Mouse (Mus musculus): ENCODE results near the gene Zfp846. TPM values are rescaled to one million over a fixed set of nuclear protein-coding genes. Genes with fewer than 3 reads are reported as not detected.

Zfp846 gene
- polyA plus RNA-seq, 1 experiment = 1.7 TPM

DNA sequence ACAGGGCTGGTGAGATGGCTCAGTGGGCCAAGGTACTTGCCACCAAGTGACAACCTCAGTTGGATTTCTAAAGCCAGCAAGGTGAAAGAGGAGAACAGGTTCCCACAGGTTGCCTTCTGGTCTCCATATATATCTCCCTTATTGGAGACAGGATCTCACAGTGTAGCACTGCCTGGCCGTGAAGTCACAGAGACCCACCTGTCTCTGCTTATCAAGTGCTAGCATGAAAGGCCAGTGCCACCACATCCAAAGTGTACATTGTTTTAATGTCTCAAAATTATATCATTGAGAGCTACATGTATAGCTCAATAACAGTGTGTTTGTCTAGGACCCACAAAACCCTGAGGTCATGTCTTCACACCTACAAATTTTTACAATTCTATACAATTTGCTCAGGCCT lies 25.2 kb downstream of the Zfp846 start:
- Histone ChIP-seq H3ac (ENCODE audit: control insufficient read depth, insufficient read length) (no peak overlapping the region), H3K79me2 (ENCODE audit: control insufficient read depth, insufficient read depth) (no peaks in the 10 kb centered on the region), H3K4me2 (ENCODE audit: low read depth) (peak overlapping the region; percentile 82), H3K27me3 (ENCODE audit: control insufficient read depth, insufficient read depth, insufficient read length) (no peaks in the 10 kb centered on the region), H3K36me3 (ENCODE audit: control insufficient read depth, insufficient read depth) (no peaks in the 10 kb centered on the region), H3K4me3 (peak overlapping the region; percentile 86)
- TF ChIP-seq USF1 (IDR thresholded peaks at IDR 0.05; ENCODE audit: low read depth) (no peak), MYOD1 (IDR thresholded peaks at IDR 0.05; ENCODE audit: control insufficient read depth in 1 of 3, insufficient read length in 2 of 3, low read depth in 2 of 3) (peak in 2 of 3 experiments; percentile 57 to 63)

DNA sequence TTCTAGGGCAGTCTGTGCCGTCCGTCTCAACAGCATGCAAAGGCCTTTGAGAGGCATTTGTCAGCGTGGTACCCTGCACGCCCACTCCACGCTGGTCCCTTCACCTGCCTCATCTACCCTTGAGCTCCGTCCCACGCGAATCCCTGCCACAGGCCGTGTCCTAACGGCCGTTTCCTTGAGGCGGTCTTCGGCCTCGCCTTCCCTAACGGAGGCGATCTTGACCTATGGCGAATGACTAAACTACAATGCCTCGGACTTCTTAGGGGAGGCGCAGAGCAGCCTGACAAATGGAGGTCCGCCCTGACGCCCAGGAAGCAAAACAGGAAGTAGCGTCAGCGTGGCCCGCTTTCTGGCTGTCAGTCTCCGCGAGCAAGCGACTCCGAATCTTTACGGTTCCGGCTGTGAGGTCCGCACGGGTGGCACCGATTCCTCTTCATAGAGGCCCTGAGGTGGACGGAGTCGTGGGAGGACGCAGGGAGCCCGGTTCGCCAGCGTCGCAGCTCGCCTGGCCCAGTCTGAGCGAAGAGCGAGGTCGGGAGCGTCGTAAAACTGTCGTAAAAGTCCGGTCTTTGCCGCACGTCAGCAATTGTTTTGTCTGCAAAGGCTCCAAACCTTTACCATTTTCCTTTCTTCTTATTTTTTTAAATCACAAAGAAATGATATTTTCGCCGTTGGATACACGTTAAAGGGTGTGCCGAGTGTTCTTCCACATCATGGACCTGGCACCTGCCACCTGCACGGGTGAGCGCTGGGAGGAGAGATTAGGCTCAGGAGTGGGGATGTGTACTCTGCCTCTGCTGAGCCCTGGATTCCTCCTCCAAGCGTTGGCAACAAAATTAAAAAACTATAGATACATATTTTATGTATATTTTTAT lies 26.2 kb downstream of the Zfp846 start:
- no peaks in the 10 kb centered on the region for H3K36me3 ChIP-seq (ENCODE audit: control insufficient read depth, insufficient read depth)
- H3K4me2 ChIP-seq (ENCODE audit: low read depth) = peak overlapping the region; percentile 82
- no peaks in the 10 kb centered on the region for H3K79me2 ChIP-seq (ENCODE audit: control insufficient read depth, insufficient read depth)
- peak overlapping the region; percentile 86 for H3K4me3 ChIP-seq
- H3ac ChIP-seq (ENCODE audit: control insufficient read depth, insufficient read length) = peak overlapping the region; percentile 88
- peak in 1 of 3 experiments; percentile 13 for TF ChIP-seq MYOD1 (IDR thresholded peaks at IDR 0.05; ENCODE audit: control insufficient read depth in 1 of 3, insufficient read length in 2 of 3, low read depth in 2 of 3)
- peak; percentile 69 for TF ChIP-seq POLR2A (IDR thresholded peaks at IDR 0.05; ENCODE audit: insufficient read length, low read depth)
- TF ChIP-seq MYOG (IDR thresholded peaks at IDR 0.05; ENCODE audit: control insufficient read depth in 1 of 3, insufficient read depth in 1 of 3, insufficient read length in 2 of 3, low read depth in 2 of 3) = peak in 1 of 3 experiments; percentile 11
- TF ChIP-seq POLR2AphosphoS2 (IDR thresholded peaks at IDR 0.05; ENCODE audit: insufficient read length, low read depth) = peak; percentile 53
- TF ChIP-seq SRF (IDR thresholded peaks at IDR 0.05; ENCODE audit: control insufficient read depth, insufficient read length, low read depth) = no peak
- no peaks in the 10 kb centered on the region for H3K27me3 ChIP-seq (ENCODE audit: control insufficient read depth, insufficient read depth, insufficient read length)

DNA sequence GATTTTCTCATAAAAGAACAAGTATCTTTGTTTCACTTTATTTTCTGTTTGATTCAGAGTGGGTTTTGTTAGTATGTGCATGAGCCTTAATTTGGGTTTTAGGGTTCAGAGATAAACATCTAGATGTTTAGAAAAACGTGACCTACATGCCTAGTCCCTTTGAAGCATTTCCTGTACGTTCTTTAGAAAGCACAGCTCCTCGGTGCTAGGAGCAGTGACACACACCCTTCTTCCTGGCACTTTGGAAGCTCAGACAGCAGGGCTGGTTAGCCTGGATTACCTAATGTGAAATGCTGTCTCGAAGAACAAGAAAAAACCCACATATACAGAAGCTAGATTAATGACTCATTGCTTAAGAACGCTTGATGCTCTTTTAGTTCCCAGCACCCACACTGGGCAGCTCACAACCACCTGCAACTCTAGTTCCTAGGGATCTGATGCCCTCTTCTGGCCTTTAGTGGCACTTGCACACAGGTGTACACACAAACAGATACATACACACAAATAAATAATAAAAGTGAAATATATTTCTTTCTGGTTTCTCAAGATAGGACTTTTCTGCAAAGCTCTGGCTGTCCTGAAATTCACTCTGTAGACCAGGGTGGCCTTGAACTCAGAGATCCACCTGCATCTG lies 28.9 kb downstream of the Zfp846 start:
- TF ChIP-seq TCF3 (IDR thresholded peaks at IDR 0.05; ENCODE audit: insufficient read length, low read depth) = no peak
- TF ChIP-seq E2F4 (IDR thresholded peaks at IDR 0.05; ENCODE audit: insufficient read depth) = no peak
- TF ChIP-seq POLR2A (IDR thresholded peaks at IDR 0.05; ENCODE audit: insufficient read length, low read depth) = no peak
- TF ChIP-seq TCF12 (IDR thresholded peaks at IDR 0.05; ENCODE audit: insufficient read depth, poor library complexity, severe bottlenecking) = no peak
- TF ChIP-seq REST (IDR thresholded peaks at IDR 0.05; ENCODE audit: insufficient read depth, insufficient read length) = no peak
- no peaks in the 10 kb centered on the region for H3K36me3 ChIP-seq (ENCODE audit: control insufficient read depth, insufficient read depth)
- no peaks in the 10 kb centered on the region for H3K27me3 ChIP-seq (ENCODE audit: control insufficient read depth, insufficient read depth, insufficient read length)
- no peaks in the 10 kb centered on the region for H3K79me2 ChIP-seq (ENCODE audit: control insufficient read depth, insufficient read depth)
- no peak overlapping the region for H3K4me3 ChIP-seq
- no peak overlapping the region for H3K4me2 ChIP-seq (ENCODE audit: low read depth)
- H3ac ChIP-seq (ENCODE audit: control insufficient read depth, insufficient read length) = no peak overlapping the region

DNA sequence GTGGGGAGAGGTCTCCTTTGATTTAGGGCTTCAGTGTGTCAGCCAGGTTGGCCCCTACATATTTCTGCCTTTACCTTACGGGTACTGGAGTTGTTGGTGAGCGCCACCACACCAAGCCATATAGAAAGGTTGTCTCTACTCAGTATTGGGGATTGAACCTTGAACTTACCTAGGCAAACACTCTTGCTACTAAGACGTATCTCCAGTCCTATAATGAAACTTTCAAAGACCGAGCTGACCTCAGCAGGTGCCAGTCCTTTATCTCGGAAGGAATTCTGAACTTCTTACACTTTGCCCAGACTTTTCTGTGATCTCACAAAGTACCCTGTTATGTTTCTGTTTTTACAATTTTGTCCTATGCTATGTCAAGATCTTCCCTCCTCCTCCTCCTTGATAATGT lies 30.9 kb downstream of the Zfp846 start:
- Histone ChIP-seq H3ac (ENCODE audit: control insufficient read depth, insufficient read length) (no peak overlapping the region), H3K79me2 (ENCODE audit: control insufficient read depth, insufficient read depth) (no peaks in the 10 kb centered on the region), H3K4me2 (ENCODE audit: low read depth) (no peak overlapping the region), H3K36me3 (ENCODE audit: control insufficient read depth, insufficient read depth) (no peaks in the 10 kb centered on the region), H3K4me3 (no peak overlapping the region), H3K27me3 (ENCODE audit: control insufficient read depth, insufficient read depth, insufficient read length) (no peaks in the 10 kb centered on the region)
- TF ChIP-seq SRF (IDR thresholded peaks at IDR 0.05; ENCODE audit: control insufficient read depth, insufficient read length, low read depth) = no peak
- TF ChIP-seq TCF12 (IDR thresholded peaks at IDR 0.05; ENCODE audit: insufficient read depth, poor library complexity, severe bottlenecking) = no peak
- no peak for TF ChIP-seq POLR2A (IDR thresholded peaks at IDR 0.05; ENCODE audit: insufficient read length, low read depth)
- TF ChIP-seq MAX (IDR thresholded peaks at IDR 0.05; ENCODE audit: low read depth) = no peak
- no peak for TF ChIP-seq POLR2AphosphoS2 (IDR thresholded peaks at IDR 0.05; ENCODE audit: insufficient read length, low read depth)
- TF ChIP-seq E2F4 (IDR thresholded peaks at IDR 0.05; ENCODE audit: insufficient read depth) = no peak
- TF ChIP-seq REST (IDR thresholded peaks at IDR 0.05; ENCODE audit: insufficient read depth, insufficient read length) = no peak
- TF ChIP-seq USF1 (IDR thresholded peaks at IDR 0.05; ENCODE audit: low read depth) = no peak
- TF ChIP-seq MYOD1 (IDR thresholded peaks at IDR 0.05; ENCODE audit: control insufficient read depth in 1 of 3, insufficient read length in 2 of 3, low read depth in 2 of 3) = no peak
- TF ChIP-seq MYOG (IDR thresholded peaks at IDR 0.05; ENCODE audit: control insufficient read depth in 1 of 3, insufficient read depth in 1 of 3, insufficient read length in 2 of 3, low read depth in 2 of 3) = no peak
- no peak for TF ChIP-seq CEBPB (IDR thresholded peaks at IDR 0.05; ENCODE audit: insufficient read depth, poor library complexity, severe bottlenecking)
- TF ChIP-seq TCF3 (IDR thresholded peaks at IDR 0.05; ENCODE audit: insufficient read length, low read depth) = no peak

DNA sequence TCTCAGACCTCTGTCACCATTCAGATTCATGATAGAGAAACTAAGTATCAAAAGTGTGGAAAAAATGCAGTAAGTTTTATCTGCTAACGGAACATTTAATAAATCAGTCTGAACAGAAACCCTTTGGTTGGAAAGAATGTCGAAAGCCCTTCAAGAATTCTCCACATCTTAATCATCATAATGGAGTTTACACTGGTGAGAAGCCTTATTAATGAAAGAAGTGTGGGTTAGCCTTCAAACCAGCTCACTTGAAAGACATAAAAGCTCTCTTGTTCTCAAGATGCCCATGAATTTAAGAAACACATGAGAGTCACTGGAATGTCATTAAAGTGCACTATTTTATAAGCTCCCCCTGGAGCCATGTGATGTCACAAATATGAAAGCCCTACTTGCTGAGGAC lies 35.6 kb downstream of the Zfp846 start:
- Histone ChIP-seq H3K4me3 (no peak overlapping the region), H3K36me3 (ENCODE audit: control insufficient read depth, insufficient read depth) (no peaks in the 10 kb centered on the region), H3K4me2 (ENCODE audit: low read depth) (no peak overlapping the region), H3K27me3 (ENCODE audit: control insufficient read depth, insufficient read depth, insufficient read length) (no peaks in the 10 kb centered on the region), H3ac (ENCODE audit: control insufficient read depth, insufficient read length) (no peak overlapping the region), H3K79me2 (ENCODE audit: control insufficient read depth, insufficient read depth) (no peaks in the 10 kb centered on the region)
- TF ChIP-seq USF1 (IDR thresholded peaks at IDR 0.05; ENCODE audit: low read depth) (no peak), E2F4 (IDR thresholded peaks at IDR 0.05; ENCODE audit: insufficient read depth) (no peak), TCF3 (IDR thresholded peaks at IDR 0.05; ENCODE audit: insufficient read length, low read depth) (no peak)
